Mouse (Mus musculus): ENCODE results near the gene Mxi1.
"Not testable (repeated sequence)": the region's sequence is repeated elsewhere in the genome, so short reads cannot be mapped to it uniquely, and the experiment has no call there.

Gene Mxi1

DNA sequence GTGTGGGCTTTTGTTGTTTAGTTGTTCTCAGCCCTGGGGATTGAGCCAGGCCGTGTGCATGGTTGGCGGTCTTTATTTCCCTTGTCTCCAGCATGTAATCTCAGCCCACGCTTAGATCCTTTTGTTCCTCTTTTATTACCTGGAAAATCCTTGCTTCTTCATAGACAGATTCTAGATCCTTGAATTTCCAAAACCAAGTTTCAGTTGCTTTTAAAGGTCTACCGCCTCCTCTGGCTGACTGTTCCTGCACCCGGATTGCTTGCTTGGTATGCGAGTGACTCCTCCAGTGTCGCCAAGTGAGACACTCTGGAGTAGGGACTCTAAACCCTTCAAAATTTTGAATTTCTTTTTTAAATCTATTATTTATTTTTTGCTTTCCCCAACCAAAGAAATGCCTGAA lies 56.6 kb downstream of the Mxi1 start:
- peak; percentile 52 for DNase-seq

- peak; percentile 93 for DNase-seq
Observed at GRCm38 (mm10) chr19:53369469-53370043, 59.2 kb downstream of the Mxi1 start.

DNA sequence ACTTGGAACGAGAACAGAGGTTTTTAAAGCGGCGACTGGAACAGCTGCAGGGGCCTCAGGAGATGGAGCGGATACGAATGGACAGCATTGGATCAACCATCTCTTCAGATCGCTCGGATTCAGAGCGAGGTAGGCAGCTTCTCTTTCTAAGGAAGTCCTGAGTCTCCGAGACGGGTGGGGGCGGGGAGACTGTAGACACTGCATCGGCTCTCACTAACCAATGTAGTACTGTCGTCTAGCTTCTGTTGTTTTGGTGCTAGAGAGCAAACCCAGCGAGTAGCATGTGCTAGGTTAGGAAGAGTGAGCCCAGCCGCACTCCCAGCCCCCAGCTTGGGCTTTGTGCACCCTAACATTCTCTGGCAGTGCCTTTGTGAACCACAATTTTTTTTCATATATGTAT lies 59.9 kb downstream of the Mxi1 start:
- peak; percentile 38 for DNase-seq

GRCm38 (mm10) chr19:53371666-53372065 lies 61.3 kb downstream of the Mxi1 start, which contains the start of gene Gm10197:
TSS of gene Gm10197 (minus strand) at chr19:53371766.
- DNase-seq: no peak

DNA sequence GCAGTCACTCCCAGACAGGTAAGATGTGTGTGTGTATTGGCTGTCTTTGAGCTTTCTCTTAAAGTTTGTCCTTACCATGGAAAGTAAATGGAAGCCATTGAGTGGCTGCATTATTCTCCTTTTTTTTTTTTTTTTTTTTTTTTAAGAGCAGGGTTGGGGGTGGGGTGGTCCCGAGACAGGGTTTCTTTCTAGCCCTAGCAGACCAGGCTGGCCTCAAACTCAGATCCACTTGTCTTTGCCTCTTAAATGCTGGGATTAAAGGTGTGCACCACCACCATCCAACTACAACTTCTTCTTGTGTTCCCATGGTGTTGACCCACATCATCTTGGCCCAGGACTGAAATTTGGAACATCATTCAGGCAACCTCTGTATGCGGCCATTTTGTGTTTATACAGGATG lies 63.3 kb downstream of the Mxi1 start:
- DNase-seq: no peak

- no peak for DNase-seq
Observed at GRCm38 (mm10) chr19:53375299-53375698, 65.0 kb downstream of the Mxi1 start.

DNA sequence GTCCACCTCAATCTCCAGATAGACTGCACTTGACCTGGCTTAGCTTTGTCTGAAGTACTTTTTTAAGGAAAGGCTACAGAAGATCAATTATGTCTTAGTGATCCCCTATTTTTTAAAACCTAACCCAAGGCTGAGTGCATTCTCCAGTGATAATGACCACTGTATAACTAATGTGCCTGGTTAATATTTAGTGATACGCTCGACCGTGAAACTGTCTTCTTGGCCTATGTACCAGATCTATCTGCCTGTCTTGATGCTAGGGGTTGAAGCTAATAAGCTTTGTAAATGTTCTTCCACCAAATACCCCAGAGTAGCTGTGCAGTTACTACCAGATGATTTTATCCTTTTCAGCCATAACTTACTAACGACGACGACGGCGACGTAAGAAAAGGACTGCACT lies 65.5 kb downstream of the Mxi1 start:
- no peak for DNase-seq

GRCm38 (mm10) chr19:53377652-53378051 lies 67.3 kb downstream of the Mxi1 start:
- DNase-seq: no peak

DNA sequence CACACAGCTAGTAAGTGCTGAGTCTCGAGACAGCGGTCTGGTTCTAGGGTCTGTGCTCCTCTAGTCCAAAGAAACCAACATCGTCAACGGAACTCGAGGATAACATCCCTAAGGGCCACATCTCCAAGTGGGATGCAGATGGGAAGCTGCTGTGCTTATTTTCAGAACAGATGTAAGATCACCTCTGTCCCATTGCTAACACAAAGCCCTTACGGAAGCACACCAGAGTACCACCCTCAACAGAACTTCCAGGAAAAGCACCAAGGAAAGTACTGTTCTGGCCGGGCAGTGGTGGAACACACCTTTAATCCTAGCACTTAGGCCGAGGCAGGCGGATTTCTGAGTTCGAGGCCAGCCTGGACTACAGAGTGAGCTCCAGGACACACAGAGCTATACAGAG lies 68.1 kb downstream of the Mxi1 start:
- DNase-seq: no peak

DNA sequence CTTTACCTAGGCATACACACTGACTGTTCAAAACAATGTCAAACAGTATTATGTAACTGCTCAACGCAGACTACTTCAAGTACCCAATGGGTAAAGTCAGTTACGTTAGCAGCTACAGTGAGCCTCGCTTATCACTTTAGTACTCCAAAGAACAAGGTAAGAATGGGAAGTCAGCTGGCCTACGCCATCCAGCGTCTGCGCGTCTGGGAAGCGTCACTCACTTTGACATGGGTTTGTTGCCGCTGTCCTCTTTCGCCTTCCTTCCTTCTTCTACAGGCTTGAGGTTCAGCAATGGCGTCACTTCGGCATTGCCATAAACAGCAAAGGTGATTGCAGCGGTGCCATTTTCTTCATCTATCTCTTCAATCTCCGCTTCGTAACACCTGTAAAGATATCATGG lies 73.0 kb downstream of the Mxi1 start:
- DNase-seq: no peak

GRCm38 (mm10) chr19:53389417-53389816 lies 79.1 kb downstream of the Mxi1 start:
- DNase-seq: no peak

- no peak for DNase-seq
Observed at GRCm38 (mm10) chr19:53389851-53390431, 79.6 kb downstream of the Mxi1 start.

- DNase-seq: peak; percentile 99
Observed at GRCm38 (mm10) chr19:53390495-53391007, 80.2 kb downstream of the Mxi1 start, which contains the start of gene Smndc1. TSS of gene Smndc1 (minus strand) at chr19:53390578.

DNA sequence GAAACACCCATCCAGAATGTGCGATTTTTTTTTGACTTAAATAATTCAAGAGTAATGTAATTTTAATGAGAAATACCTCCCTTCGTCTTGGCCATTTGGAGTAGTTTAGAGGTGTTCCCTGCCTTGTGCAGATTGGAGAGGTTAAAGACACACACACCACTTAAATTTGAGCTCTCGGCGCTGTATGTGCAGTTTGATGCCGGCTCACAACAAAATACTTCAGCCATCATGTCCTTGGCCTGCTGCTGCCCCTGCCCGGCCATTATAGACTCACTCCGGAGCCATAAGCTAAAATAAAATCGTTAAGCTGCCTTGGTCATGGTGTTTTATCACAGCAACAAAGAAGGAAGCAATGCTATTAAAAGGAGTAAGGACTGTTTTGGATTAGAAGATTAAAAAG lies 81.1 kb downstream of the Mxi1 start:
- no peak for DNase-seq

DNA sequence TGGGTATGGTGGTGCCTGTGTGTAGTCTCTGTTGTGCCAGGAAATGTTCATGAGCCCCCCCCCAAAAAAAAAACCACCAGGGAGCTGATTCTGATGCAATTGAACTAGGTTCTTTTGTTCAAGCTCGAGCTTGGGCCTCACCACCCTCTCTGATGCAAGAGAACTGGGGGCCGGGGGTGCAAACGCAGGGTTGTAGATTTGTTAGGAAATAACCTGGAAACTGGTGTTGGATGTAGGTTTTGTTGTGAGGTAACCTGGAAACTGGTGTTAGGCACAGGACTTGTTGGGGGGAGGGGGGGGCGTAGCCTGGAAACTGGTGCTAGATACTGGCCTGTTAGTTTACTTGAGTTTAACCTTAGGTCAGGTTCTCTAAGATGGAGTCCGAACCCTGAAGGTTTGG lies 81.5 kb downstream of the Mxi1 start:
- DNase-seq: no peak

- DNase-seq: no peak
Observed at GRCm38 (mm10) chr19:53392781-53393343, 82.5 kb downstream of the Mxi1 start.

DNA sequence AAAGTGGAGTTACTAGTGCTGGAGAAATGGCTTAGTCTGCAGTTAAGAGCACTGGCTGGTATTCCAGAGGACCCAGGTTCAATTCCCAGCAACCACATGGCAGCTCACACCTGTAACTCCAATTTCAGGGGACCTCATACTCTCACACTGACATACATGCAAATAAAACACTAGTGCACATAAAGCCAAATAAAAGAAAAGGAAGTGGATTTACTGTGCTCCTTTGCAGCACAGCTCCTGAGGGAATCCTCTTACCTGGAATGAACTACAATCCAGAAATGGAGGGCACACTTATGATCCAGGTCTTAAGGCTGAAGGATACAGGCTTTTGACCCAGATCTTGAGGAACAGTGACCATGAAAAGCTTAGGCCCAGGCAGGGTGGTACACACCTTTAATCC lies 83.3 kb downstream of the Mxi1 start:
- no peak for DNase-seq

GRCm38 (mm10) chr19:53394552-53394951 lies 84.2 kb downstream of the Mxi1 start:
- peak; percentile 90 for DNase-seq

DNA sequence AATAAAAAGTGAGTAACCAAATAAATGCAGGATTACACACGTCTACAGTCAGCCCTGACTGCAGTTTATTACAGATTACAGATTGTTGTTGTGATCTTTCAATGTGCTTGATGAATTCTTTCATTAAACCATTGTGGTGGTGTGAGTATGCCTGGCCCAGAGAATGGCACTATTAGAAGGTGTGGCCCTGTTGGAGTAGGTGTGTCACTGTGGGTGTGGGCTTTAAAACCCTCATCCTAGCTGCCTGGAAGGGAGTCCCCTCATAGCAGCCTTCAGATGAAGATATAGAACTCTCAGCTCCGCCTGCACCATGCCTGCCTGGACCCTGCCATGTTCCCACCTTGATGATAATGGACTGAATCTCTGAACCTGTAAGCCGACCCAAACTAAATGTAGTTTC lies 84.6 kb downstream of the Mxi1 start:
- not testable (repeated sequence) for DNase-seq

DNA sequence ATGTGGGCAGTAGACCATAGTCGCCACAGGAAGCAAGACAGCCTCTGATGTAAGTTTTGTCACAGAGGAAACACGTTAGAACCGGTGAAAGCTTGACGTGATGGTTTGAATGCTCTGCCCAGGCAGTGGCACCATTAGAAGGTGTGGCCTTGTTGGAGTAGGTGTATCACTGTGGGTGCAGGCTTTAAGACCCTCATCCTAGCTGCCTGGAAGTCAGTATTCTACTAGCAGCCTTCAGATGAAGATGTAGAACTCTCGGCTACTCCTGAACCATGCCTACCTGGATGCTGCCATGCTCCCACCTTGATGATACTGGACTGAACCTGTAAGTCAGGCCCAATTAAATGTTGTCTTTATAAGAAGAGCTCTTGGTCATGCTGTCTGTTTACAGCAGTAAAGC lies 85.5 kb downstream of the Mxi1 start:
- not testable (repeated sequence) for DNase-seq

DNA sequence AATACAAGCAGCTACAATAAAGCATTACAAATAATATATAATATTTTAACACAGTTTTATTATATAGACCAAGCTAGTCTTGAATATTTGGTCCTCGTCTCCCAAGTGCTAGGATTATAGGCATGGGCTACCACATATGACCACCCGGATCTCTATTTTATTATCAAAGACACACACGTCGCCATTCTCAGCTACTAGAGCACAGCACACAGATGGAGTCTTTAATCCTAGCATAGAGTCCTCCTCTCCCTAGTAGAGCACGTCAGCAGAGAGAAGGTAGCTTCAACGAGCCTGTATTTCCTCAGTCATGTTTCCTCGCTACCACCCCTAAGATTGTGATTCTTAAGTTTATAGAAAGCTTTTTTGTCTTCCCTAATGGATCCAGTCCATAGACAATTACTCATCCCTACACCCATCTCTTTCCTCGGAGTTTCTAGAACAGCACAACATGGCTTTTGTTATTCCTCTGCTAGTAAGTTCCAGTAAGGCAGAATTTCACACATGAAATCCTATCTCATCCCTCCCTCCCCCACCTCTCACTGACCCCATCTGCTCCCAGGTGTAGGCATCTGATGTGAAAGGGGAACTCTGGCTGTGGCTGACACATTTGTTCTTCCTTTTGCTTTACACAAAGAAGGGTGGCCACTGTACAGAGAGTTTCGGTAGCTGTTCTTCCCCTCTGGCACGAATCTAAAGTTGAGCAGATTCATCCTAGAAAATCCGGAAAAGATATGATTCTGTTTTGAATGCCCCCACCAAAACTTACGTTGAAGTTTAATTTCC lies 87.3 kb downstream of the Mxi1 start:
- DNase-seq: no peak

DNA sequence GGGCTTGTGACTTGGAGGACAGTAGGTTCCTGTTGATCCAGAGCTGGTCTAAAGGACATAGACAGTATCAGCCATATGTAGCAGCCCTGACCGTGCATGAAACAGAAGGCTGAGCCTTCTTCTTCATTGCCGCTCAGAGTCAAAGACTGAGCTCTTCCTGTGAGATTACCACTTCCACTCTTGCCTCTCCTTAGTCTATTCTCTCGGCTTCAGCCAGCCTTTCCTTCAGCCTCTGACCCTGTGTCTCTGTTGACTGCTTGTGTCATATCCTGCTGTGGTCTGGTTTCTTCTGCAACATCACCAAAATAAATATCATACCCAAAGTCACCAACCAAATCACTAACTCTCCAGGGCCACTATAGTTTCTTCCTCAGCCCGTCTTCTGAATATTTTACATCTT lies 88.9 kb downstream of the Mxi1 start:
- DNase-seq: no peak

- DNase-seq: peak; percentile 53
Observed at GRCm38 (mm10) chr19:53400332-53401110, 90.2 kb downstream of the Mxi1 start.
